8 mouse cellular contexts compared by ENCODE assay signal in genomic region chr11:106487733-106488115, GRCm38 (mm10). TPM values are rescaled to one million over a fixed set of nuclear protein-coding genes. Genes with fewer than 3 reads are reported as not detected.
DNase-seq lines count a peak whose midpoint lies in the region; ATAC-seq and TF ChIP-seq lines count a peak whose summit lies in the region.

TSS of gene Ern1 (minus strand) at chr11:106487852.

- WGBS in lung, embryonic 14.5 days = under 1% methylated on average over 28 of the region's 28 CpGs

- H3K4me3 ChIP-seq in lung, embryonic 14.5 days (ENCODE audit: low read depth, low read length) = peak within 1 kb of the TSS; percentile 91

- peak within 1 kb of the TSS; percentile 94 for H3K4me2 ChIP-seq in lung, embryonic 14.5 days

- no peaks in the 10 kb centered on the region for H3K36me3 ChIP-seq in lung, embryonic 14.5 days (ENCODE audit: insufficient read depth)

- peak within 1 kb of the TSS; percentile 86 for H3K27ac ChIP-seq in lung, embryonic 14.5 days (ENCODE audit: low read depth)

- DNase-seq in MN1 (ENCODE audit: low spot score) = peak; percentile 85
- peak; percentile 97 for DNase-seq in cerebellum, adult 8-10 months
- DNase-seq in forelimb bud, embryonic 11.5 days (ENCODE audit: low read depth, low spot score) = peak; percentile 90
- peak; percentile 98 for DNase-seq in heart, postnatal 4 days
- DNase-seq in layer of hippocampus, adult 8-10 months (ENCODE audit: low spot score in 2 of 2) = peak; percentile 93
- peak; percentile 95 for DNase-seq in lung, embryonic 14.5 days
- peak; percentile 96 for DNase-seq in testis, postnatal 14 days (ENCODE audit: low spot score)

- peak within 1 kb of the TSS; percentile 83 for H3K9ac ChIP-seq in lung, embryonic 14.5 days

- no peaks in the 10 kb centered on the region for H3K9me3 ChIP-seq in lung, embryonic 14.5 days (ENCODE audit: low read depth, low read length)

- H3K4me1 ChIP-seq in lung, embryonic 14.5 days (ENCODE audit: insufficient read depth) = peaks cover 5% of the 10 kb centered on the region; the same call in 1 of the 2 replicates

- no peaks in the 10 kb centered on the region for H3K27me3 ChIP-seq in lung, embryonic 14.5 days (ENCODE audit: insufficient read depth, low read length)

- ATAC-seq in lung, embryonic 14.5 days (ENCODE audit: insufficient read depth) = peak; percentile 96
- ATAC-seq in neutrophil, adult 5-6 weeks (ENCODE audit: extremely low read depth, insufficient number of reproducible peaks, low FRiP score, poor library complexity, severe bottlenecking) = peak; percentile 97

- no peak for TF ChIP-seq CTCF in lung, embryonic 14.5 days (IDR thresholded peaks at IDR 0.05; ENCODE audit: low read depth)

RNA-seq across cellular contexts. Expression of gene Ern1, which starts in this region (rescaled TPM):
- 1 to 10 TPM; 8.7 to 9.8 TPM for total RNA-seq in heart, postnatal 4 days (2021)
- total RNA-seq in layer of hippocampus, adult 8-10 months (2022) = 10 to 100 TPM; 10.4 to 12.4 (median 11.4) TPM
- polyA plus RNA-seq in lung, embryonic 14.5 days (2014; fragmentation: Nextera tagmentation; extraction: Ambion mirVana) = 7.5 and 8.6 TPM in 2 replicates
- 18.6 and 23.6 TPM in 2 replicates for total RNA-seq in neutrophil, adult 5-6 weeks (2017)

Comparison
In these comparisons a context has a peak if more than half of its experiments do, and no peak if none do; other contexts are left out.
1. Peak in every context shown above with its lines: DNase-seq, ATAC-seq, H3K4me3 ChIP-seq and H3K27ac ChIP-seq.